Mouse (Mus musculus): ENCODE measurements around the gene Ezr. TPM values are rescaled to one million over a fixed set of nuclear protein-coding genes. Genes with fewer than 3 reads are reported as not detected.

Ezr gene
- polyA plus RNA-seq, 1 experiment from 2014 or later = 166 TPM

GRCm38 (mm10) chr17:6782033-6782526 lies 504 bp downstream of the Ezr start:
- WGBS = under 1% methylated on average over 21 of the region's 21 CpGs
- no peak for ATAC-seq (replicated peaks; ENCODE audit: extremely low read depth, insufficient read depth, low FRiP score)
- peaks cover 33% of the 10 kb centered on the region for H3K4me1 ChIP-seq (ENCODE audit: control insufficient read depth, insufficient read depth, low read length)

GRCm38 (mm10) chr17:6781273-6781672 lies 1.3 kb downstream of the Ezr start:
- H3K9ac ChIP-seq (ENCODE audit: low read length) = peak overlapping the region; percentile 86
- H3K4me2 ChIP-seq (ENCODE audit: low read depth, low read length) = peak overlapping the region; percentile 61
- H3K4me1 ChIP-seq (ENCODE audit: control insufficient read depth, insufficient read depth, low read length) = peaks cover 39% of the 10 kb centered on the region
- no peaks in the 10 kb centered on the region for H3K9me3 ChIP-seq (replicated peaks; ENCODE audit: control insufficient read depth, low read length)
- H3K27me3 ChIP-seq (ENCODE audit: control insufficient read depth, insufficient read depth, low read length) = no peaks in the 10 kb centered on the region
- 39% methylated on average over 6 of the region's 6 CpGs for WGBS
- peak overlapping the region; percentile 74 for H3K4me3 ChIP-seq (ENCODE audit: low read length)
- ATAC-seq (replicated peaks; ENCODE audit: extremely low read depth, insufficient read depth, low FRiP score) = no peak
- H3K36me3 ChIP-seq (ENCODE audit: control insufficient read depth, insufficient read depth) = no peaks in the 10 kb centered on the region
- H3K27ac ChIP-seq (ENCODE audit: low read length) = no peak overlapping the region

More at GRCm38 (mm10) chr17:6782033-6782526, 504 bp downstream of the Ezr start:
- Histone ChIP-seq H3K9me3 (replicated peaks; ENCODE audit: control insufficient read depth, low read length) (no peaks in the 10 kb centered on the region), H3K4me3 (ENCODE audit: low read length) (peak overlapping the region; percentile 74), H3K27me3 (ENCODE audit: control insufficient read depth, insufficient read depth, low read length) (no peaks in the 10 kb centered on the region), H3K4me2 (ENCODE audit: low read depth, low read length) (peak overlapping the region; percentile 61), H3K9ac (ENCODE audit: low read length) (peak overlapping the region; percentile 86), H3K36me3 (ENCODE audit: control insufficient read depth, insufficient read depth) (no peaks in the 10 kb centered on the region), H3K27ac (ENCODE audit: low read length) (peak overlapping the region; percentile 93)

- Histone ChIP-seq H3K4me1 (ENCODE audit: control insufficient read depth, insufficient read depth, low read length) (peaks cover 45% of the 10 kb centered on the region), H3K9ac (ENCODE audit: low read length) (peak overlapping the region; percentile 86), H3K36me3 (ENCODE audit: control insufficient read depth, insufficient read depth) (no peaks in the 10 kb centered on the region), H3K27me3 (ENCODE audit: control insufficient read depth, insufficient read depth, low read length) (no peaks in the 10 kb centered on the region), H3K27ac (ENCODE audit: low read length) (no peak overlapping the region), H3K4me2 (ENCODE audit: low read depth, low read length) (peak overlapping the region; percentile 61), H3K9me3 (replicated peaks; ENCODE audit: control insufficient read depth, low read length) (no peaks in the 10 kb centered on the region), H3K4me3 (ENCODE audit: low read length) (peak overlapping the region; percentile 74)
- ATAC-seq (replicated peaks; ENCODE audit: extremely low read depth, insufficient read depth, low FRiP score) = no peak
- 42% methylated on average over 4 of the region's 4 CpGs for WGBS
These were observed 2.0 kb downstream of the Ezr start for GRCm38 (mm10) chr17:6780521-6781115.

GRCm38 (mm10) chr17:6779632-6780031 lies 3.0 kb downstream of the Ezr start:
- peak overlapping the region; percentile 90 for H3K27ac ChIP-seq (ENCODE audit: low read length)
- peak overlapping the region; percentile 61 for H3K4me2 ChIP-seq (ENCODE audit: low read depth, low read length)
- no peak for ATAC-seq (replicated peaks; ENCODE audit: extremely low read depth, insufficient read depth, low FRiP score)
- H3K9me3 ChIP-seq (replicated peaks; ENCODE audit: control insufficient read depth, low read length) = no peaks in the 10 kb centered on the region
- H3K36me3 ChIP-seq (ENCODE audit: control insufficient read depth, insufficient read depth) = no peaks in the 10 kb centered on the region
- peak overlapping the region; percentile 62 for H3K4me3 ChIP-seq (ENCODE audit: low read length)
- H3K4me1 ChIP-seq (ENCODE audit: control insufficient read depth, insufficient read depth, low read length) = peaks cover 46% of the 10 kb centered on the region
- WGBS = 19% methylated on average over 7 of the region's 7 CpGs
- H3K9ac ChIP-seq (ENCODE audit: low read length) = peak overlapping the region; percentile 74
- H3K27me3 ChIP-seq (ENCODE audit: control insufficient read depth, insufficient read depth, low read length) = no peaks in the 10 kb centered on the region

GRCm38 (mm10) chr17:6778771-6779509 lies 3.6 kb downstream of the Ezr start:
- peak overlapping the region; percentile 62 for H3K4me3 ChIP-seq (ENCODE audit: low read length)
- peak overlapping the region; percentile 90 for H3K27ac ChIP-seq (ENCODE audit: low read length)
- peak overlapping the region; percentile 61 for H3K4me2 ChIP-seq (ENCODE audit: low read depth, low read length)
- H3K27me3 ChIP-seq (ENCODE audit: control insufficient read depth, insufficient read depth, low read length) = no peaks in the 10 kb centered on the region
- H3K9me3 ChIP-seq (replicated peaks; ENCODE audit: control insufficient read depth, low read length) = no peaks in the 10 kb centered on the region
- H3K36me3 ChIP-seq (ENCODE audit: control insufficient read depth, insufficient read depth) = no peaks in the 10 kb centered on the region
- H3K9ac ChIP-seq (ENCODE audit: low read length) = peak overlapping the region; percentile 74
- WGBS = 4% methylated on average over 23 of the region's 23 CpGs
- peak; percentile 41 for ATAC-seq (replicated peaks; ENCODE audit: extremely low read depth, insufficient read depth, low FRiP score)
- H3K4me1 ChIP-seq (ENCODE audit: control insufficient read depth, insufficient read depth, low read length) = peaks cover 52% of the 10 kb centered on the region

- Histone ChIP-seq H3K4me2 (ENCODE audit: low read depth, low read length) (peak overlapping the region; percentile 61), H3K27ac (ENCODE audit: low read length) (peak overlapping the region; percentile 90), H3K9me3 (replicated peaks; ENCODE audit: control insufficient read depth, low read length) (no peaks in the 10 kb centered on the region), H3K36me3 (ENCODE audit: control insufficient read depth, insufficient read depth) (no peaks in the 10 kb centered on the region), H3K9ac (ENCODE audit: low read length) (peak overlapping the region; percentile 74), H3K27me3 (ENCODE audit: control insufficient read depth, insufficient read depth, low read length) (no peaks in the 10 kb centered on the region), H3K4me1 (ENCODE audit: control insufficient read depth, insufficient read depth, low read length) (peaks cover 53% of the 10 kb centered on the region), H3K4me3 (ENCODE audit: low read length) (peak overlapping the region; percentile 62)
- ATAC-seq (replicated peaks; ENCODE audit: extremely low read depth, insufficient read depth, low FRiP score) = no peak
- WGBS = under 1% methylated on average over 9 of the region's 9 CpGs
These were observed 4.3 kb downstream of the Ezr start for GRCm38 (mm10) chr17:6778332-6778683.

- Histone ChIP-seq H3K9ac (ENCODE audit: low read length) (no peak overlapping the region), H3K4me2 (ENCODE audit: low read depth, low read length) (peak overlapping the region; percentile 61), H3K4me3 (ENCODE audit: low read length) (0 out of 2 replicates have a peak overlapping the region, but pooled peaks have one; percentile 14), H3K27me3 (ENCODE audit: control insufficient read depth, insufficient read depth, low read length) (no peaks in the 10 kb centered on the region), H3K9me3 (replicated peaks; ENCODE audit: control insufficient read depth, low read length) (no peaks in the 10 kb centered on the region), H3K27ac (ENCODE audit: low read length) (peak overlapping the region; percentile 44), H3K36me3 (ENCODE audit: control insufficient read depth, insufficient read depth) (no peaks in the 10 kb centered on the region), H3K4me1 (ENCODE audit: control insufficient read depth, insufficient read depth, low read length) (peaks cover 55% of the 10 kb centered on the region)
- 51% methylated on average over 12 of the region's 12 CpGs for WGBS
- ATAC-seq (replicated peaks; ENCODE audit: extremely low read depth, insufficient read depth, low FRiP score) = no peak
These were observed 4.8 kb downstream of the Ezr start for GRCm38 (mm10) chr17:6777629-6778331.

GRCm38 (mm10) chr17:6777061-6777460 lies 5.5 kb downstream of the Ezr start:
- Histone ChIP-seq H3K4me2 (ENCODE audit: low read depth, low read length) (no peak overlapping the region), H3K9ac (ENCODE audit: low read length) (no peak overlapping the region), H3K27ac (ENCODE audit: low read length) (no peak overlapping the region), H3K36me3 (ENCODE audit: control insufficient read depth, insufficient read depth) (no peaks in the 10 kb centered on the region), H3K27me3 (ENCODE audit: control insufficient read depth, insufficient read depth, low read length) (no peaks in the 10 kb centered on the region), H3K4me1 (ENCODE audit: control insufficient read depth, insufficient read depth, low read length) (peaks cover 62% of the 10 kb centered on the region), H3K9me3 (replicated peaks; ENCODE audit: control insufficient read depth, low read length) (no peaks in the 10 kb centered on the region), H3K4me3 (ENCODE audit: low read length) (no peak overlapping the region)
- no peak for ATAC-seq (replicated peaks; ENCODE audit: extremely low read depth, insufficient read depth, low FRiP score)
- 57% methylated on average over 6 of the region's 6 CpGs for WGBS

- H3K4me1 ChIP-seq (ENCODE audit: control insufficient read depth, insufficient read depth, low read length) = peaks cover 67% of the 10 kb centered on the region
- no peak overlapping the region for H3K27ac ChIP-seq (ENCODE audit: low read length)
- H3K9ac ChIP-seq (ENCODE audit: low read length) = no peak overlapping the region
- H3K36me3 ChIP-seq (ENCODE audit: control insufficient read depth, insufficient read depth) = no peaks in the 10 kb centered on the region
- no peak for ATAC-seq (replicated peaks; ENCODE audit: extremely low read depth, insufficient read depth, low FRiP score)
- H3K27me3 ChIP-seq (ENCODE audit: control insufficient read depth, insufficient read depth, low read length) = no peaks in the 10 kb centered on the region
- no peak overlapping the region for H3K4me3 ChIP-seq (ENCODE audit: low read length)
- no peak overlapping the region for H3K4me2 ChIP-seq (ENCODE audit: low read depth, low read length)
- 58% methylated on average over 5 of the region's 5 CpGs for WGBS
- H3K9me3 ChIP-seq (replicated peaks; ENCODE audit: control insufficient read depth, low read length) = no peaks in the 10 kb centered on the region
These were observed 6.0 kb downstream of the Ezr start for GRCm38 (mm10) chr17:6776576-6776975.
